9 mouse cellular contexts compared by ENCODE assay signal in genomic region chr9:49485250-49485891, GRCm38 (mm10). TPM values are rescaled to one million over a fixed set of nuclear protein-coding genes. Genes with fewer than 3 reads are reported as not detected.
DNase-seq lines count a peak whose midpoint lies in the region; ATAC-seq and TF ChIP-seq lines count a peak whose summit lies in the region.
"Had no signal": no experiment of that assay in that cellular context is flagged by ENCODE, and none has a peak within 500 bp of the region (broad histone marks: within the 10 kb centered on the region; RNA-seq: fewer than 3 reads in every experiment).

No protein-coding gene starts in this region.

- DNase-seq in gastrocnemius, adult 2 months: no peak
- no peak for DNase-seq in gastrocnemius, postnatal 10 days
- DNase-seq in forelimb bud, embryonic 11.5 days (ENCODE audit: low read depth, low spot score): peak; percentile 51
- DNase-seq in right cerebral cortex, adult 18-20 months: no peak

- H3K27ac ChIP-seq in gastrocnemius, adult 2 months: peak overlapping the region; percentile 81
- no peak overlapping the region for H3K27ac ChIP-seq in bone marrow, adult 2 months (ENCODE audit: control insufficient read depth, insufficient read depth, low read depth, low read length, poor library complexity)
- H3K27ac ChIP-seq in intestine, postnatal 0 days (ENCODE audit: low read depth, low read length): no peak overlapping the region
- peak overlapping the region; percentile 33 for H3K27ac ChIP-seq in lung, embryonic 15.5 days
- no peak overlapping the region for H3K27ac ChIP-seq in olfactory bulb, adult 2 months (ENCODE audit: insufficient read depth, low read depth, low read length)

- no peaks in the 10 kb centered on the region for H3K4me1 ChIP-seq in bone marrow, adult 2 months (ENCODE audit: control insufficient read depth, insufficient read depth, low read length)
- no peaks in the 10 kb centered on the region for H3K4me1 ChIP-seq in intestine, postnatal 0 days (replicated peaks; ENCODE audit: control insufficient read depth, insufficient read depth, low read length)
- H3K4me1 ChIP-seq in lung, embryonic 15.5 days: peaks cover 9% of the 10 kb centered on the region
- peaks cover 17% of the 10 kb centered on the region for H3K4me1 ChIP-seq in olfactory bulb, adult 2 months (ENCODE audit: control insufficient read depth, insufficient read depth, low read length)

- H3K9me3 ChIP-seq in intestine, postnatal 0 days (ENCODE audit: control insufficient read depth): no peaks in the 10 kb centered on the region
- no peaks in the 10 kb centered on the region for H3K9me3 ChIP-seq in lung, embryonic 15.5 days

- H3K4me2 ChIP-seq in intestine, postnatal 0 days (replicated peaks; ENCODE audit: low read depth): peak overlapping the region; percentile 84
- H3K4me2 ChIP-seq in lung, embryonic 15.5 days: peak overlapping the region; percentile 86

- no peak for ATAC-seq in intestine, postnatal 0 days
- peak; percentile 55; the same call in 1 of the 2 replicates for ATAC-seq in lung, embryonic 15.5 days (ENCODE audit: borderline replicate concordance, extremely low read depth, low FRiP score, low TSS enrichment)

- TF ChIP-seq POLR2A in bone marrow, adult 2 months (IDR thresholded peaks at IDR 0.05; ENCODE audit: borderline replicate concordance, control insufficient read depth, low read depth, low read length): no peak
- no peak for TF ChIP-seq POLR2A in olfactory bulb, adult 2 months (IDR thresholded peaks at IDR 0.05; ENCODE audit: insufficient read depth, low read depth, low read length)

- peak; percentile 66 for TF ChIP-seq CTCF in gastrocnemius, adult 2 months (IDR thresholded peaks at IDR 0.05)
- TF ChIP-seq CTCF in bone marrow, adult 2 months (IDR thresholded peaks at IDR 0.05; ENCODE audit: control insufficient read depth, insufficient read depth, low read length): peak; percentile 28; the same call in 1 of the 2 replicates
- TF ChIP-seq CTCF in intestine, postnatal 0 days (IDR thresholded peaks at IDR 0.05; ENCODE audit: low read depth): peak; percentile 71
- peak; percentile 52; the same call in 1 of the 2 replicates for TF ChIP-seq CTCF in olfactory bulb, adult 2 months (IDR thresholded peaks at IDR 0.05; ENCODE audit: insufficient read depth, low read depth, low read length)

- 3% methylated on average over 21 of the region's 21 CpGs for WGBS in bone marrow, adult 2 months
- 4% methylated on average over 21 of the region's 21 CpGs for WGBS in intestine, postnatal 0 days
- 2% methylated on average over 21 of the region's 21 CpGs for WGBS in lung, embryonic 15.5 days
- 8% methylated on average over 21 of the region's 21 CpGs for WGBS in olfactory bulb, adult 2 months

- H3K9ac ChIP-seq in intestine, postnatal 0 days (ENCODE audit: low read depth, low read length): peak overlapping the region; percentile 28; the same call in 1 of the 2 replicates
- peak overlapping the region; percentile 14 for H3K9ac ChIP-seq in lung, embryonic 15.5 days

- intact Hi-C loops in gastrocnemius, adult 2 months (cut with DNase I): no loop called here

- H3K27me3 ChIP-seq in intestine, postnatal 0 days (replicated peaks; ENCODE audit: control insufficient read depth, insufficient read depth, low read length): 0 out of 2 replicates have a peak, but pooled peaks cover 2% of the 10 kb centered on the region
- H3K27me3 ChIP-seq in lung, embryonic 15.5 days: no peaks in the 10 kb centered on the region; the same call in 1 of the 2 replicates

- no peaks in the 10 kb centered on the region for H3K36me3 ChIP-seq in intestine, postnatal 0 days (ENCODE audit: control insufficient read depth, insufficient read depth)
- H3K36me3 ChIP-seq in lung, embryonic 15.5 days: no peaks in the 10 kb centered on the region

- peak overlapping the region; percentile 87 for H3K4me3 ChIP-seq in gastrocnemius, adult 2 months
- peak overlapping the region; percentile 71 for H3K4me3 ChIP-seq in bone marrow, adult 2 months (replicated peaks; ENCODE audit: control insufficient read depth, low read depth, low read length)
- peak overlapping the region; percentile 61 for H3K4me3 ChIP-seq in intestine, postnatal 0 days (ENCODE audit: low read depth, low read length)
- peak overlapping the region; percentile 51 for H3K4me3 ChIP-seq in lung, embryonic 15.5 days
- peak overlapping the region; percentile 48 for H3K4me3 ChIP-seq in olfactory bulb, adult 2 months (ENCODE audit: insufficient read depth, low read depth, low read length)

RNA-seq across cellular contexts. Expression of gene Ttc12, which starts 0.7 kb away (rescaled TPM):
- total RNA-seq in gastrocnemius, adult 2 months (2021): under 1 TPM; 0.89 to 0.97 TPM
- under 1 TPM; 0.66 to 0.93 TPM for total RNA-seq in gastrocnemius, postnatal 10 days (2021)
- polyA plus RNA-seq in bone marrow, adult 2 months (2011; ENCODE audit: insufficient read depth, insufficient read length, low replicate concordance, missing spikeins): 0.55 and 1.5 TPM in 2 replicates
- polyA plus RNA-seq in intestine, postnatal 0 days (2015; fragmentation: Nextera tagmentation; extraction: Ambion mirVana): 0.47 and 0.93 TPM in 2 replicates
- polyA plus RNA-seq in lung, embryonic 15.5 days (2015; fragmentation: Nextera tagmentation; extraction: Ambion mirVana): 2.6 and 2.8 TPM in 2 replicates
- not detected in 2 replicates for polyA plus RNA-seq in olfactory bulb, adult 2 months (2012; ENCODE audit: insufficient read depth, insufficient read length, low replicate concordance, missing spikeins)

RNA-seq across cellular contexts. Expression of gene Ankk1, which starts 58.5 kb away (rescaled TPM):
- total RNA-seq in gastrocnemius, adult 2 months (2021): not detected
- total RNA-seq in gastrocnemius, postnatal 10 days (2021): not detected
- polyA plus RNA-seq in bone marrow, adult 2 months (2011; ENCODE audit: insufficient read depth, insufficient read length, low replicate concordance, missing spikeins): not detected in 2 replicates
- polyA plus RNA-seq in intestine, postnatal 0 days (2015; fragmentation: Nextera tagmentation; extraction: Ambion mirVana): not detected in 2 replicates
- not detected in 2 replicates for polyA plus RNA-seq in lung, embryonic 15.5 days (2015; fragmentation: Nextera tagmentation; extraction: Ambion mirVana)
- polyA plus RNA-seq in olfactory bulb, adult 2 months (2012; ENCODE audit: insufficient read depth, insufficient read length, low replicate concordance, missing spikeins): not detected in 2 replicates
- total RNA-seq: adrenal gland, adult 18-20 months had no signal

Comparison
In these comparisons a context has a peak if more than half of its experiments do, and no peak if none do; other contexts are left out.
1. H3K27ac ChIP-seq: peak in gastrocnemius, adult 2 months (single experiment) and lung, embryonic 15.5 days (single experiment); none in bone marrow, adult 2 months (single experiment), intestine, postnatal 0 days (single experiment) and olfactory bulb, adult 2 months (single experiment).
2. Peak in every context shown above with its lines, with median percentiles within 50 percentile points of each other: H3K4me3 ChIP-seq and CTCF ChIP-seq.